Mouse (Mus musculus) liver, embryonic 14.5 days (tissue): ENCODE measurements around the gene Runx2.

Experiments used
- CTCF ChIP-seq: IDR thresholded peaks from 2 replicates; pipeline ENCODE4 v1.5.1; 2016; ENCODE audit warnings: antibody characterized with exemption, low read depth, control low read depth
- EP300 ChIP-seq: IDR thresholded peaks from 2 replicates; pipeline ENCODE4 v1.6.1; 2016; ENCODE audit warnings: antibody characterized with exemption, low read depth

DNA sequence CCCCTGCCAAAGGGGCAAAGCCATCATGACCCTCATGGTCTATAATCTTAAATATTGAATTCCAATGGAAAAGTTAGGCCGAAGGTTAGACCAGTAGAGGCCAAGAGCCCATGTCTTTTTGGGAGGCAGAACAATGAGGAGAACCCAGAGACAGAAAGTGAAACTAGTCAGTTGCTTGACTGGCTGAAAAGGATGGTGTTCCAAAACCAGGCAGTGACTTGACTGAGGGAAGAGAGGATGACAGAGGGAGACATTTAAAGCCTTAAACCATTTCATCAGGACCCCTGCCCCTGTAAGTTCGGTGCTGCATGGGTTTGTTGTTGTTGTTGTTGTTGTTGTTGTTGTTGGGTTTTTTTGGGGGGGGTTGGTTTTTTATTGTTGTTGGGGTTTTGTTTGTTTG is 215.5 kb downstream of the Runx2 start:
- TF ChIP-seq CTCF (no peak), EP300 (no peak)
